Mouse (Mus musculus) retina, postnatal 7 days (tissue): ENCODE results near the gene Ace3.
A peak's percentile ranks its signal among the peaks of the same experiment; 100 is the strongest.
"Not testable (repeated sequence)": the region's sequence is repeated elsewhere in the genome, so short reads cannot be mapped to it uniquely, and the experiment has no call there.

ENCODE experiments used
- DNase-seq: peaks from one replicate; pipeline ENCODE4 v3.0.0-alpha.2; 2012; ENCODE audit warnings: low read depth, low spot score

Gene Ace3

GRCm38 (mm10) chr11:105978634-105979033, 15.8 kb upstream of the Ace3 start:
- no peak for DNase-seq

- no peak for DNase-seq
These were observed 10.0 kb upstream of the Ace3 start for GRCm38 (mm10) chr11:105984452-105984851.

- no peak for DNase-seq
These were observed 7.0 kb upstream of the Ace3 start for GRCm38 (mm10) chr11:105987446-105987845.

GRCm38 (mm10) chr11:105989446-105989845, 5.0 kb upstream of the Ace3 start:
- no peak for DNase-seq

- no peak for DNase-seq
These were observed 4.2 kb upstream of the Ace3 start for GRCm38 (mm10) chr11:105990231-105990630.

- no peak for DNase-seq
These were observed 5.6 kb downstream of the Ace3 start for GRCm38 (mm10) chr11:106000062-106000461.

- peak; percentile 32 for DNase-seq
These were observed 7.2 kb downstream of the Ace3 start for GRCm38 (mm10) chr11:106001718-106002117.

GRCm38 (mm10) chr11:106004576-106004975, 10.1 kb downstream of the Ace3 start:
- DNase-seq = no peak

- DNase-seq = no peak
These were observed 11.5 kb downstream of the Ace3 start for GRCm38 (mm10) chr11:106005970-106006369.

- DNase-seq = no peak
These were observed 13.3 kb downstream of the Ace3 start, which contains the start of gene Kcnh6 for GRCm38 (mm10) chr11:106007821-106008220. Gene Kcnh6, plus strand, starts transcription at chr11:106008124.

GRCm38 (mm10) chr11:106012711-106013110, 18.2 kb downstream of the Ace3 start:
- no peak for DNase-seq

GRCm38 (mm10) chr11:106013556-106014225, 19.2 kb downstream of the Ace3 start:
- DNase-seq = peak; percentile 57

- DNase-seq = no peak
These were observed 22.0 kb downstream of the Ace3 start for GRCm38 (mm10) chr11:106016440-106016839.

GRCm38 (mm10) chr11:106020051-106020763, 25.7 kb downstream of the Ace3 start:
- no peak for DNase-seq

- DNase-seq = no peak
These were observed 31.3 kb downstream of the Ace3 start for GRCm38 (mm10) chr11:106025774-106026173.

GRCm38 (mm10) chr11:106026465-106027151, 32.1 kb downstream of the Ace3 start:
- no peak for DNase-seq

- DNase-seq = no peak
These were observed 33.1 kb downstream of the Ace3 start for GRCm38 (mm10) chr11:106027607-106028006.

- DNase-seq = not testable (repeated sequence)
These were observed 37.6 kb downstream of the Ace3 start for GRCm38 (mm10) chr11:106032074-106032473.

- DNase-seq = no peak
These were observed 39.0 kb downstream of the Ace3 start for GRCm38 (mm10) chr11:106033491-106033919.

GRCm38 (mm10) chr11:106034986-106035385, 40.5 kb downstream of the Ace3 start:
- DNase-seq = no peak

GRCm38 (mm10) chr11:106036548-106037417, 42.3 kb downstream of the Ace3 start, which contains the start of gene Dcaf7:
Gene Dcaf7, plus strand, starts transcription at chr11:106036872.
- DNase-seq = peak; percentile 98
